Mouse (Mus musculus): Measurements from ENCODE around the gene Foxred1. TPM values are rescaled to one million over a fixed set of nuclear protein-coding genes. Genes with fewer than 3 reads are reported as not detected.

Foxred1 gene
- polyA plus RNA-seq, 1 experiment from 2014 or later, result 50.1 TPM

DNA sequence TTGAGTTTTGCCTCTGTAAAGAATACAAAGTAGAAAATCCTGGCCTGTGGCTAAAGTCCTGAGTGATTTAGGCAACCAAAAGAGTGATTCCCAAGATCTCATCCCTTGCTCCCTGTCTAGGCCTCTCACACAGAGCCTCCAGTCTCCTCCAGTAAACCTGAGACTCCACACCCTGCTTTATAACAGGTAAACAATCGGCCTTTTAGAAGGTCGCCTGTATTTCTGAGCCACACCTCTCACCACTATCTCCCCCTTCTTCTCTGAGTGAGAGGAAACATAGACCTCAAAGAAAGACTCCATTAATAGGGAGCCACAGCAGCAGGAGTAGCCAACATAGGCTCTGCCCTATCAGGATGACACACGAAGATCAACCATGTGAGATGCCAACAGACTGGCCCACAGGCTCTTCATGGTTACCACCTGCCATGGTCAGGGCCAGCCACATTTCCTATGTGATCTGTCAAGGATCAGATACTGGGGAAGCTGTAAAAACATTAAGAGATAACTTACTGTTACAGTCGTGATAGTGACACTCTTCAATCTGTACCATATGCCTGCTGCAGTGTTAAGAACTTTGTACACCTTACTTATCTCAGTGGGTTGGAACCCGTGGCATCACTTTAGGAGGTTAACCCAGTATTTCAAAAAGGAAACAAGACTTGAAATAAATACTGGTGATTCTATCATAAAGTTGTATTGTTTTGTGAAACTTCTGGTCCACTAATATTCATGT lies 46.5 kb downstream of the Foxred1 start:
- no peak overlapping the region for H3K27ac ChIP-seq
- 0 out of 2 replicates have a peak, but pooled peaks cover 3% of the 10 kb centered on the region for H3K36me3 ChIP-seq
- H3K4me2 ChIP-seq (replicated peaks), result no peak overlapping the region
- no peak overlapping the region for H3K9ac ChIP-seq
- H3K27me3 ChIP-seq (replicated peaks), result no peaks in the 10 kb centered on the region
- H3K4me1 ChIP-seq, result peaks cover 9% of the 10 kb centered on the region; the same call in 1 of the 2 replicates
- H3K4me3 ChIP-seq, result no peak overlapping the region
- H3K9me3 ChIP-seq, result no peaks in the 10 kb centered on the region
- no peak for ATAC-seq (ENCODE audit: low FRiP score, low read depth)
- WGBS, result 88% methylated on average over 5 of the region's 5 CpGs

- H3K4me2 ChIP-seq (replicated peaks), result no peak overlapping the region
- H3K9me3 ChIP-seq, result no peaks in the 10 kb centered on the region
- no peak overlapping the region for H3K9ac ChIP-seq
- H3K4me3 ChIP-seq, result no peak overlapping the region
- no peak for ATAC-seq (ENCODE audit: low FRiP score, low read depth)
- WGBS, result 95% methylated on average over 11 of the region's 11 CpGs
- 0 out of 2 replicates have a peak, but pooled peaks cover 3% of the 10 kb centered on the region for H3K36me3 ChIP-seq
- H3K27ac ChIP-seq, result no peak overlapping the region
- H3K27me3 ChIP-seq (replicated peaks), result no peaks in the 10 kb centered on the region
- peaks cover 9% of the 10 kb centered on the region; the same call in 1 of the 2 replicates for H3K4me1 ChIP-seq
These were observed 47.7 kb downstream of the Foxred1 start for GRCm38 (mm10) chr9:35163011-35163690.

DNA sequence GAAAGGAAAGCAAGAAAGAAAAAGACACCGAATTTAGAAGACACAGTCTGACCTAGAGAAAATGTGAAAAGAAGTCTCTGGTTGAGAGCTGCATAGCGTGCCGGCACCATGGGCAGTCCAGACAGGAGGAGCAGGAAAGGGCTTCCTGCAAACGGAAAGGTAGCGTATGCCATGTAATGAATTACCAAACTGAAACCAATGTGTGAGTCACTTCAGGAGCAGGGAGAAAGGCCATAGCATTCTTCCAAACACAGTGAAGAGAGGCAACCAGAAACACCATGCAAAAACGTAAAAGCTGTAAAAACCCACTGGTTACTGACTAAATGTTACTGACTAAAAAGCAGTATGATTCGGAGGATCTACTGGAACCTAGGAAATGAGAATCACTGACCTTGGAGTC lies 49.1 kb downstream of the Foxred1 start:
- ATAC-seq (ENCODE audit: low FRiP score, low read depth), result no peak
- no peak overlapping the region for H3K27ac ChIP-seq
- H3K4me3 ChIP-seq, result no peak overlapping the region
- H3K27me3 ChIP-seq (replicated peaks), result no peaks in the 10 kb centered on the region
- H3K4me1 ChIP-seq, result no peaks in the 10 kb centered on the region
- 0 out of 2 replicates have a peak, but pooled peaks cover 3% of the 10 kb centered on the region for H3K36me3 ChIP-seq
- no peaks in the 10 kb centered on the region for H3K9me3 ChIP-seq
- no peak overlapping the region for H3K4me2 ChIP-seq (replicated peaks)
- WGBS, result 88% methylated on average over 7 of the region's 7 CpGs
- no peak overlapping the region for H3K9ac ChIP-seq

DNA sequence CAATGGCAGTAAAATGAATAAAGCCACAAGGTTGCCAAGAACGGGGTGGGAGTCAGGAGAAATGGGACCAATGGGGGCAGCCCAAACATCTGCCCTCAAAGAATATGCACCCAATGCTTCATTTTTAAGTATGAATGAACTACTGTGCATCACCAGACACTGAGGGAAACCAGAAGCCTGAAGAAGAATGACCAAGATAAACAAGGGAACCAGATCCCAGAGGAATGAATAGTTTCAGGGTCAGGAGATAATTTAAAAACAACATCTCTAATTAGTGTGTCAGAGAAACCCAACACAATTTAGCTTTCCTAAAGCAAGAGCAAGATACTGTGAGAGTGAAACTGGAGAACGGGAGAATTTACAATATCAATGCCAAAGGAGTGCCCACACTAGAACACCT lies 50.2 kb downstream of the Foxred1 start:
- no peak overlapping the region for H3K4me2 ChIP-seq (replicated peaks)
- H3K9me3 ChIP-seq, result no peaks in the 10 kb centered on the region
- WGBS, result 88% methylated on average over 2 of the region's 2 CpGs
- 0 out of 2 replicates have a peak, but pooled peaks cover 3% of the 10 kb centered on the region for H3K36me3 ChIP-seq
- no peak for ATAC-seq (ENCODE audit: low FRiP score, low read depth)
- no peak overlapping the region for H3K4me3 ChIP-seq
- no peaks in the 10 kb centered on the region for H3K4me1 ChIP-seq
- no peak overlapping the region for H3K27ac ChIP-seq
- H3K9ac ChIP-seq, result no peak overlapping the region
- no peaks in the 10 kb centered on the region for H3K27me3 ChIP-seq (replicated peaks)

GRCm38 (mm10) chr9:35158477-35158876 lies 52.4 kb downstream of the Foxred1 start:
- Histone ChIP-seq H3K27me3 (replicated peaks) (no peaks in the 10 kb centered on the region), H3K9ac (no peak overlapping the region), H3K4me2 (replicated peaks) (no peak overlapping the region), H3K4me1 (no peaks in the 10 kb centered on the region), H3K36me3 (0 out of 2 replicates have a peak, but pooled peaks cover 3% of the 10 kb centered on the region), H3K9me3 (no peaks in the 10 kb centered on the region), H3K27ac (no peak overlapping the region), H3K4me3 (no peak overlapping the region)
- no peak for ATAC-seq (ENCODE audit: low FRiP score, low read depth)
- 81% methylated on average over 3 of the region's 3 CpGs for WGBS

- no peaks in the 10 kb centered on the region for H3K4me1 ChIP-seq
- H3K27ac ChIP-seq, result no peak overlapping the region
- H3K9me3 ChIP-seq, result no peaks in the 10 kb centered on the region
- no peaks in the 10 kb centered on the region for H3K27me3 ChIP-seq (replicated peaks)
- H3K9ac ChIP-seq, result no peak overlapping the region
- no peaks in the 10 kb centered on the region for H3K36me3 ChIP-seq
- H3K4me2 ChIP-seq (replicated peaks), result no peak overlapping the region
- 86% methylated on average over 4 of the region's 4 CpGs for WGBS
- no peak overlapping the region for H3K4me3 ChIP-seq
- no peak for ATAC-seq (ENCODE audit: low FRiP score, low read depth)
These were observed 54.0 kb downstream of the Foxred1 start for GRCm38 (mm10) chr9:35156862-35157261.

DNA sequence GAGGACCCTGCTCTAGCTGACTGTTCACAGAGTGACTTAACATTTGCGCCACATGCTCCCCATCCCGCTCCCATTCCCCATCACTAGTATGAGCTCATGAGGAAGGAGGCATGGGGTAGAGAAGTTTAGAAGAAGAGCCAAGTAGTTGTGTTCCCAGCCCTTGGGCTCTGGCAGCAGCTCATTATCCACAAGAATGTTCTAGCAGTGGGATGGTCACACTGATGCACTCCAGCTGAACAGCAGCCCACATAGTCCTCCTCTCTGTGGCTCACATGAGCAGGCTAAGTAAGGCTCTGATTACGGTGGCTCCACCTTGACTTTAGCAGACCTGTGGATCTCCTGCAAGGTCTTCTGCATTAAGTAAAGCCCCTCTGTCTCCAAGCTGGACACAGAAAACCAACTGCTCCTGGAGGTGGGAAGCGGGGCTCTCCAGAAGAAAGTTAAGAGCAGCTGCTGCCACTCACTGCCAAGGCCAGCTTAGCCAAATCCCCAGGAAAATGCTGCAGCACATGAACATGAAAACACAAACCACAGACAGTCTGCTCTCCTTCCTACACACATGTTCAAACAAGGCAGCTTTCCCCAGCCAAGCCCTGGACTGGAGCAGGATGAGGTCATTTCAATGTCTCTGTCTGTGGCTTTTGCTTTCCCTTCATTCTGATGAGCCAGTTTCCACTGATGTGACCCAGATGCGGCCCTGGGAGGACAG lies 54.7 kb downstream of the Foxred1 start:
- WGBS, result 98% methylated on average over 5 of the region's 5 CpGs
- ATAC-seq (ENCODE audit: low FRiP score, low read depth), result no peak
- no peak overlapping the region for H3K9ac ChIP-seq

More for the DNA sequence above, 54.7 kb downstream of the Foxred1 start:
- Histone ChIP-seq H3K4me3 (no peak overlapping the region), H3K4me1 (no peaks in the 10 kb centered on the region), H3K27me3 (replicated peaks) (no peaks in the 10 kb centered on the region), H3K9me3 (no peaks in the 10 kb centered on the region), H3K36me3 (no peaks in the 10 kb centered on the region), H3K27ac (no peak overlapping the region), H3K4me2 (replicated peaks) (no peak overlapping the region)

Other genes with a start within 250 kb of the Foxred1 start
- 11.5 and 11.8 TPM in 2 replicates for gene St3gal4, start 91.8 kb downstream of the Foxred1 start, polyA plus RNA-seq (2016; fragmentation: Nextera tagmentation; extraction: Ambion mirVana)
- gene Dcps, start 35.0 kb downstream of the Foxred1 start, polyA plus RNA-seq (2016; fragmentation: Nextera tagmentation; extraction: Ambion mirVana), result 71.7 and 83.2 TPM in 2 replicates
- gene Srpr, start 10.9 kb downstream of the Foxred1 start, polyA plus RNA-seq (2016; fragmentation: Nextera tagmentation; extraction: Ambion mirVana), result 78.0 and 79.1 TPM in 2 replicates
- 9.7 and 10.5 TPM in 2 replicates for gene Tirap, start 10.8 kb downstream of the Foxred1 start, polyA plus RNA-seq (2016; fragmentation: Nextera tagmentation; extraction: Ambion mirVana)
- 68.3 and 68.4 TPM in 2 replicates for gene Fam118b, start 56.8 kb upstream of the Foxred1 start, polyA plus RNA-seq (2016; fragmentation: Nextera tagmentation; extraction: Ambion mirVana)
- 24.4 and 25.1 TPM in 2 replicates for gene Rpusd4, start 56.8 kb upstream of the Foxred1 start, polyA plus RNA-seq (2016; fragmentation: Nextera tagmentation; extraction: Ambion mirVana)
- gene Cdon, start 210.1 kb upstream of the Foxred1 start, polyA plus RNA-seq (2016; fragmentation: Nextera tagmentation; extraction: Ambion mirVana), result 8.5 and 9.5 TPM in 2 replicates

All from neural tube, embryonic 12.5 days (tissue).